Mouse (Mus musculus) A20 (cell line): Measurements from ENCODE around the gene Slc5a10.
A peak's percentile ranks its signal among the peaks of the same experiment; 100 is the strongest.

Source experiments
- DNase-seq: peaks from one replicate; pipeline ENCODE4 v3.0.0-alpha.2; 2011; ENCODE audit warnings: low read depth, low spot score

Slc5a10 gene

DNA sequence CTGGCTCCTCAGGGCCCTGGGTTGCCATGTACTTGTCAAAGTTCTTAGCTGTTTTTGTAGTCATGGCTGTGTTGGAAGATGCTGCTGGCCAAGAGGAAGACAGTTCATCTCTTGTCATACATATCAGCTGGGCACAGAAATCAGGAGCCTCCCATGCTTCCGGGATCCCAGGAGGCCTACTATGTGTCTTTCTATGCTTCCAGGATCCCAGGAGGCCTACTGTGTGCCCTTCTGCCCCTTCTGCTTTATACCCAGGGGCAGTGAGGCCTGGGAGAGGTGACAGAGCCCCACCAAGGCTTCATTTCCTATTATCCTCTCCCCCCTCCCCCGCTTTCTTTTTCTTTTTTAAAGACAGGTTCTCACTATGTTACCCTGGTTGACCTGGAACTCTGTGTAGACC is 15.0 kb downstream of the Slc5a10 start:
- DNase-seq = no peak

DNA sequence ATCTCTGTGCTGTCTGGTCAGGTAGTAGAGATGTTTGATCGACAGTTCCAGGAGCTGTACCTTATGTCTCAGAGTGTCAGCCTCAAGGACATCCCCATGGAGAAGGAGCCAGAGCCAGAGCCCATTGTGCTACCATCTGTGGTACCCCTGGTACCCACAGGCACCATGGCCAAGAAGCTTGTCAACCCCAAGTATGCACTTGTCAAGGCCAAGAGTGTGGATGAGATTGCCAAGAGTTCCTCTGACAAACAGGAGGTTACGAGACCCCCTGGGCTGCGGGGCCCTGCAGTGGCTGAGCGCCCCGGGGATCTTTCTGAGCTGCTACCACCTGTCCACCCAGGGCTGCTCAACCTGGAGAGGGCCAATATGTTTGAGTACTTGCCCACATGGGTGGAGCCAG is 18.1 kb downstream of the Slc5a10 start:
- no peak for DNase-seq

DNA sequence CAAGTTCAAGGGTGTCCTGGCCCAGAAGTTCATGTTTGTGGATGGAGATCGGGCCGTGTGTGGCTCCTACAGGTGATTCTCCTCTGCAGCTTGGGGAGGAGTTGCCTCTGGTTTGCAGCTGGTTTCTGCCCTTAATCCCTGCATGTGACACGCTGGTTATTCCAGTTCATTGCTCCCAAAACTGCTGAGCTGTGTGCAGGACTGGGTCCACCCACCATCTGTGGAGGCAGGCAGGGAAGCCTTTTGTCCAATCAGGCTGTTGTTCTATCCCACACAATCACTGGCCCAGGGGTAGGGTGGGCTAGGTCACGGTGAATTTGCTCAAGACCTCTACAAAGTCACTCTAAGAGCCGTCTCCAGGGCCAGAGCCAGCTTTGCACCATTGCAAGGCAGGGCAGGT is 18.9 kb downstream of the Slc5a10 start:
- no peak for DNase-seq

DNA sequence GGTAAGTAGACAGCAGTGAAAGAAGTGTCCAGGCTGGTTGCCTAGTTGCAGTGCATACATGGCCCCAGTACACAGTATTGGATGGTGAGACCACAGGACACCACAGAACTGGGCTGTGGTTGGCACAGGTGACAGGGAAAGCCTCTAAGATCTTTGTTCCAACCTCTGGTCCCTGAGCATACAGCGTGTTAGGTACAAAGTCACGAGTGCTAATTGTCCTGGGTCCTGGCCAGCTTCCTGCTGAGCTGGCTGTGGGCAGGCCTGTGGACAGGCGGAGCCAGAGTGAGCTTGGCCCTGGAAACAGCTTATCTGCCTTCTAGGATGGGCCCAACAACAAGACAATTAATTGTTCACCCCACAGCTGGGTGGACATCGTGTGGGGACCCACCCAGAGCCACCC is 20.7 kb downstream of the Slc5a10 start:
- DNase-seq = no peak

DNA sequence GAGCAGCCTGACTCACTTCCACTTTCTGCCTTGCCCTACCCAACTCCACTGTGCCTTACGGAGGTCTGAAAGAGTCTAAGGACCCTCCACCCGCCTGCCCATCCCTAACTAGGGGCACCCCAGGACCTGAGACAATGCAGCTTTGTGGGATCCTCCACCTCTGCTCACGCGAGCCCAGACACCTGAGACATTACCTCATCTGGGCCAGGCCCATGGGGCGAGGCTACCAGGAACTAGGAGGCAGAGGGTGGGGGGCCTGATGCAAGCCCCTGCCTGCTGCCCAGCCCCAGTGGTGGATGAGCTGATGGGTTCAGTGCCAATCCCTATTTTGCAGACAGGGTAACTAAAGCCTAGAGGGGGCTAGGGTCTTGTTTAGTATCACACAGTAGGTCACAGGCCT is 21.2 kb downstream of the Slc5a10 start:
- no peak for DNase-seq

DNA sequence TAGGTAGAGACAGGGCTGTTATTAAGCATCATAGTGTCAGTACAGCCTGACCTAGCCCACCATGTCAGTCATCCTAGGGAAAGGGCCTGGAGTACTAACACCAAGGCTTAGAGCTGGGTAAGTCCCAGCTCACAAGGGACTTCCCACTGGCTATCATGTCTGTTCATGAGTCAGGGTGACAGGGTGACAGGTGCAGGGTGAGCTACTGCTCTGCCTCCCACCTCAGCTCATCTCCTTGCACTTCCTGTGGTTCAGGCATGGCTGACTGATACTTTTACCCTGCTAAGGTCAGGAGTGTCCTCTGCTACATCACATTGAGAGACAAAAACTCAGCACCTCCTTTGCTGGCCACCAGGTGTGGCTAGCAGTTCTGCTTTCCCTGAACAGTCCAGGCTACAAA is 21.8 kb downstream of the Slc5a10 start:
- DNase-seq = peak; percentile 79

DNA sequence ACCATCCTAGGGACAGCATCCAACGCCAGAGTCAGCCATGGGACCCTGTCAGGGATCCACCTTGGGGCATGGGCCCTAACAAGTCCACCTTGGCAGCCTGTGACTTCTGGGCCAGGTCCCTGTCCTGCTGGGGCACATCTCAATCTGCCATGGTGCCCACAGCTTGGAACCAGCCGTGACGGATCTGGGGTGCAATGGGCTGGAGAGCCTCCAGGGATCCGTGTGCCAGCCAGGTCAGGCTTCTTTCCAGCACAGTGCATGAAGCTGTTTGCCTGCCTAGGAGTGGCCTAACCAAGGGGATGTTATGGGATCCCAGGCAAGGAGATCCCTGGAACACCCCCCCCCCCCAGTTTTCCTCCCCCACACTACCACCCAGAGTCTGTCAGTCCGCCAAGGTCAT is 27.6 kb downstream of the Slc5a10 start:
- DNase-seq = no peak

DNA sequence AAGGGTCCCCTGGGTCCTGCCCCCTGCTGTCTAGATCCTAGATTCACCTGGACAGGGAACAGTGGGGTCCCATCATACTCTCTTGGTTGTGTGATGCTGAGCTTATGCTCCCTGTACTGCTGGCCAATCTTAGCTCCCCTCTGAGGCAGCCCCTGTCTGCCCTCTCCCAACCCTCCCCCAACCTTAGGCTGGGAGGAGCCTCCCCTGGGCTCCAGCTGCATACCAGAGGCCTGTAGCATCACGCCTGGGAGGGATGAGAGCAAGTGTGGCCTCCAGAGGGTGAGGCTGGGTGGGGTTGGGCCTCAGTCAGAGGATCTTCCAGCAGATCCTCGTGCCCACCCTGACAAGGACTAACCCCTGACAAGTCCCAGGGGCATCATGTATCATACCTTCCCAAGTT is 33.0 kb downstream of the Slc5a10 start:
- no peak for DNase-seq

DNA sequence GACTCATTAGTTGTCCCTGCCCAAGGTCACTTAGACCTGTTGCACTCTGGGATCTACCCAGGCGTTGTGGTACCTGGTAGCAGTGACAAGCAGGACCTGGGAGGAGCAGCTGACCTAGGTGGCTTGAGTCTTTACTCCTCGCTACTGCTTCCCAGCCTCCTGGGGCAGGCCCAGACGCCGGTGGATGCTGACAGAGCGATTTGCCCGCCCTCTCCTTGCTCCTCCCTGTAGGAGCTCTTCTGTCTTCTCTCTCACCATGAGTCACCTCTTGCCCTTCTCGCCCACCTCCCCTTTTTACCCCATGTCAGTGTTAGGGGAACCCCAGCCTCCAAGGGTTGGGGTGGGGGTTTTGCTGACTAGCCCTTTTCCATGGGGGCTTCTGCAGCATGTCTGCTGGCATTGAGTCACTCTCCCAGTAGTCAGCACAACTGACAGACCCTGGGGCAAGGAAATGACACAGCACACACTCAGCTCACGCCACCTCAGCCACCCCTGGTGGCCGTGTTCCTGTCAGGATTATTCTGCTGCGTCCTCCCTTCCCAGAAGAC is 33.6 kb downstream of the Slc5a10 start:
- no peak for DNase-seq

DNA sequence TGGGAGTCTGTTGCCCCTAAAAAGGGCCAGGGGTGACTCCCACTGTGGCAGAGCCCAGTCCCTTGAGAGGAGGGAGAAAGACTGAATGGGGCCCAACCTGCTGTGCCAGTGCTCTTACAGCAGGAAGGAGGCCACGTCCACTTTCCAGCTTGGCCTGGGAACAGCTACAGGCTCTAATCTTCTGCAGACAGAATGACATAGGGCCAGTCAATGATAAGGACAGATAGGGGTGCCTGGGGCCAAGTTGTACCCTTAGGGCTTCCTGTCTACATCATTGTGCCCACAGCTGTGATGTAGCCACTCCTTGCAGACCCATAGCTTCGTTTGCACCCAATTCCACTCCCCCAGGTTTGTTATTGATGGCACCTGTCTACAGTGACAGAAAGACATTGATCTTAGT is 34.5 kb downstream of the Slc5a10 start:
- no peak for DNase-seq

DNA sequence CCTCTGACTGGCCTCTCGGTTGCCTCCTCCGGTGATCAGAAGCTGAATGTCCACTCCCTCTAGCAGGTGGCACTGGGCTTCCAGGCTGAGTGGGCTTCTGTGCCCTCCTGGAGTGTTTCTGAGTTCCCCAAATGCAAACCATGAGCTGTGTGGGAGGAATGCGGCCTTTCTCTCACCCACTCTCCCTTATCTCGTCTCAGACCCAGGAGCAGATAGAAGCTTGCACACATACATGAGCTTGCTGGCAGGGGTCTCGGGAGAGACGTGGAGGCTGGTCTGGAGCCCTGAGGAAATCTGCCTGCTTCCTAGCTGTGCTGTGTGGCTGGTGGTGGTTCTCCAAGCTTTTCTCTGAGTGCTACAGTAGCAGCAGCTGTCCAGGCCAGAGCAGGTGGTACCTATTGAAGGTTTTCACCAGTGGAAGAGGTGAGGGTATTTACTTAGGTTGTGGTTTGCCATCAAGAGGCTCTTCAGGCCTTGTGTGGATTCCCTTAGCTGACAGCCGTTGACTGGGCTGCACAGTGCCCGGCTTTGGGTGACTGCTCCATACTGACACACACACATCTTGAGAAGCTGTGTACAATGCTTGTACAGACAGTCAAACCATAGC is 35.4 kb downstream of the Slc5a10 start:
- DNase-seq = no peak

DNA sequence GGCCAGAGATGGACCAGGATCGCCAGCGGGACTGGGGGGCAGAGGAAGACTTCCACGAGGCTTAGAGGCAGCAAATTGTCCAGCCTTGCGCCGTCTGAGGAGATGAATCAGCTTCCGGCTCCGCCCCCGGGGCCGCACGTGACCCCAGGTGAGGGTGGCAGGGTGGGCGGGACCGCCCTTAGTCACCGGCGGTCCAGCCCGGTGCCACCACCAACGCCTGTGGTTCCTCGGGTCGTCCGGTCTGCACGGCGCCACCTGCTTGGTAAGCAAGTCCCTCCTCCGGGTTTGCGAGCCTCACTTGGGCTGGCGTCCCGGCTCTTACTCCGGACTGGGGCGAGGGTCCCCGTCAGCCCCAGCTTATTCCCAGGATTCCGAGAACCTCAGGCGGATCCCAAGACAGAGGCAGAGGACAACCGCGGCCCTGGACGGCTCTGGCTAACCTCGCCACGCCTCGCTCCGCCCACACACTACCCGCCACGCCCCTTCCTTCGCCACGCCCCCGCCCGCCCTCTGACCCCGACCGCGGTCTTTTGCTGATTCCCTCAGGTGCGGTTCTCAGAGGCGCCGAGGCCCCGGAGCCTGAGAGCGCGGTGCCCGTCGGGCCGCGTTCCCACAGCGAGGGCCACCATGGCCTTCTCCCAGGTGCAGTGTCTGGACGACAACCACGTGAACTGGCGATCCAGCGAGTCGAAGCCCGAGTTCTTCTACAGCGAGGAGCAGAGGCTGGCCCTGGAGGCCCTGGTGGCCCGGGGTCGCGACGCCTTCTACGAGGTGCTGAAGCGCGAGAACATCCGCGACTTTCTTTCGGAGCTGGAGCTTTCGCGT is 36.5 kb downstream of the Slc5a10 start, which contains the start of gene Fam83g:
TSS of gene Fam83g (plus strand) at position 185 of the 825 bp plus-strand sequence.
- DNase-seq = peak; percentile 89

DNA sequence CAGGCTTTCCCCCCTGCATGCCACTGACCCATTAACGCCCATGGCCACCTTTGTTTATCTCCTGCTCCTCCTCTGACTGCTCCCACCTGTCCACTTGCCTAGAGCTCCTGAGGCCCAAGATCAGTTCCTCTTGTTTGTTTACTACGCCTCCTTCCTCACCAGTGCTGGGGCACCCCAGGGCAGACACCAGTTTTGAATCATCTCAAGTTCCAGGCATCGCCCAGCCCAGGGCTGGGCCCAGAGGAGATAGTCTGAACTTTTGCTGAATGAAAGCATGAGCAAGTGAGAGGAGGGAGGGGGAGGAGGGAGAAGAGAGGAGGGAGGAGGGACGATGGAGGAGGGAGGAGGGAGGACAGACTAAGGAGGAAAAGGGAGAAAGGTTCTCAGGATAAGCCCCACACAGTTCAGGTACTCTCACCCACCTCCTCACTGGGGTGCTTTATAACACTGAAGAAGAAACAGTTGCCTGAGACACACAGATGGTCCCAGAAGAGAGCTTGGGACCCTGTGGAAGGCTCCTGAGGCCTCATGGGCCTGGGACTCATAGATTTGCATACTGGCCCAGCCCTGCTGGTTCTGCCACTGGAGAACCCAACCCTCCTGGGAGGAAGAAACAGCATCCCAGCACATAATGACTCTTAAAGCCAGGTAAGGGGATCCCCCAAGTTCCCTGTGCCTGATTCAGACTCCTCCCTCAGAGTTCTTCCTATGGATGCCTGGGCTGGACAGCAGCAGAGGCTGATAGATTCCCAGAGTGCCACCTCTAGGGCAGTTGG is 41.3 kb downstream of the Slc5a10 start:
- peak; percentile 41 for DNase-seq

DNA sequence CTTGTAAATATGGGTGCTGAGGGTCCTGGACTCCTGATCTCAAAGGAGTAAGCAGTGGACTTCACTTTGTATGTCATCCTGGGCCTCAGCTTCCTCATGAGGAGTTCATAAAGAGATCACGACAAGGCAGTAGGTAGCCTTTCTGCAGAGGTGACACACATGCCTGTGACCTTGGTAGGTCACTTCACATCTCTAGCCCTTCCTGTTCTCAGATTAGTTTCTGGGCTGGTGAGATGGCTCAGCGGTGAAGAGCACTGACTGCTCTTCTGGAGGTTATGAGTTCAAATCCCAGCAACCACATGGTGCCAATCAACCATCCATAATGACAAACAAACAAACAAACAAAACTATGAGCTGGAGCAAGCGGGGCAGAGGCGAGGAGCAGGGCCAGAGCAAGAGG is 42.9 kb downstream of the Slc5a10 start:
- no peak for DNase-seq

DNA sequence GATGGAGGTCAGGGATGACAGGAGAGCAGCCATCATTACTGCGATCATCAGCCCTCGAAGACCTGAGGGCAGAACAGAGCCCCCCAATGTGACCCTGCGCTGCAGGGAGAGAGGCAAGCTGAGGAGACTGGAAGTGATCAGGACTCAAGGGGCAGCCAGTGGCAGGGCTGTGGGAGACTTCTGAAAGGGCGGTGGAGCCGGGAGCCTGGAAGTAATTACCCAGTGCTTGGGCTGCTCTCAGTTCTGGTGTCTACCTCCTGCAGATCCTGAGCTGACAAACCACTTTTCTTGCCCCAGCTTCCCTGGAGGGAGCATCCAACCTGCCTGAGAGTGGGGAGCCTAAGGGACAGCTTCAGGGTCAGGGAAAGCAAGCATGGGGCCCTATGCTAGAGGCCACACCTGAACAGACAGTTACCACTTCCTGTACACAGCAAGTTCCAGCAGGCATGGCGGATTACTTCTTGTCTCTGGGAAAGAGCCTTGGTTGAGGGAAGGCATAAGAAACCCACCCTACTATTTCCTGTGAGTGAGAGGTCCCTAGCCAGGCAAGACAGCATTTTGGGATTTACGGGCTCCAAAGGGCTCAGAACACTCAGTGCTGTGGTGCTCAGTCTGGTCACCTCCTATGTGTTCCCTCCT is 44.3 kb downstream of the Slc5a10 start:
- DNase-seq = no peak

DNA sequence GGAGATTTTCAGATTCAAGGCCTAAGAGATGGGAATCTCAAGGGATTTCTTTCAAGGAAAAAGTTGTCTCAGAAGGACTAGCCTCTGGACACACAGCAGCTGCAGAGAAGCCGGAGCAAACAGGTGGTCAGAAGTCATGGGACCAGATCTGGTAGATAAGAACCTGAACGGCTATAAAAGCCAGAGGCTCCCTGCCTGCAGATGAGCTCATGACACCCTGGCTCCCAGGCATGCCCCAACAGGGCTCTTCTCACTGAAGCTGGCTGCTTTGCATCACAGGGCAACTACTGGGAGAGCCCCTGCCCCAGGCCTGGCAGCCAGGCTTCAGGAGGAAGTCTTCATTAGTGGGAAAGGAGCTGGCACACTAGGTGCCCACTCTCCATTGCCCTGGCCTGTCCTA is 45.3 kb downstream of the Slc5a10 start:
- peak; percentile 38 for DNase-seq

DNA sequence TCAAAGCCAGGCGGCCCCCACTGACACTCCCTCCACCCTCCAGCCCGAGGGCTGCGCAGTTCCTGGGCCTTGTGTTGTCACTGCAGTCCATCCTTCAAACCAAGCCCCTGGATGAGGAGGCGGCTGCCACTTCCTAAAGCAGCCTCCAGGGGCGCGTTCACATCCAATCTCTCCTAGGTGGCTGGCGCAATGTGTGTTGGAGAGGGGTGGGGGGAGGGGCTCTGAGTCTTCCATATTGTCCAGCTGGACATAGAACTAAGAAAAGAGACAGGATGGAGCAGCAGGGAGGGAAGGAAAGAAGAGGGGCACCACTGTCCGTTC is 45.8 kb downstream of the Slc5a10 start:
- DNase-seq = no peak

DNA sequence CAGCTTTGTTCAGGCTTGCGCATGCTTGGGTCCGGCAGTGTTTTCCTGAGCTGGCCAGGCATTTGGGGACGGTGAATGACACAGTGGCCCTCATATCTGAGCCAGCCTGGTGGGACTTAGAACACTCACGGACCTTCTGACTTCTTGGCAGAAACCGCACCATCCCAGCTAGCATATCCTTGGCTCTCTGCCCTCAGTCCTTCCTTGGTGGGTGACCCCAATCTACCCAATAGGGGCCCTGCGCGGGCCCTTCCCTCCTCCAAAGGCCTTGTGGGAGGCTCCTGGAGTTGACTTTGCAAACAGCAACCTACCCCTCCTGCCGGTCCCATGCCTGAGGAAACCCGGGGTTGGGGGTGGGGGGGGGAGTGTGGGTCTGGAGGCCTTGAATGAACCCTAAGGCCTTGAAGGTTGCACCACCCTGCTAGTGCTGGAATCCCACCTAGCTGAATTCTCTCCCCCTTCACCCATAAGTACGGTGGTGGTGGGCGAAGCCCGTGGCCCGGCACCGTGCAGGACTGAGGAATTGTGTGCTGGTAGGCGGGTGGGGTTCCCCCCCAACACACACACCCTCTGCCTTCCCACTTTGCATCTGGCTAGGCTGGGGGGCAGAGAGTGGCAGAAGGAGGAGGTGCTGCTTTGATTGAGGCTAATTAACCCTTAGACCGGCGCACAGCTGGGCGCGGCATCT is 46.3 kb downstream of the Slc5a10 start:
- no peak for DNase-seq

DNA sequence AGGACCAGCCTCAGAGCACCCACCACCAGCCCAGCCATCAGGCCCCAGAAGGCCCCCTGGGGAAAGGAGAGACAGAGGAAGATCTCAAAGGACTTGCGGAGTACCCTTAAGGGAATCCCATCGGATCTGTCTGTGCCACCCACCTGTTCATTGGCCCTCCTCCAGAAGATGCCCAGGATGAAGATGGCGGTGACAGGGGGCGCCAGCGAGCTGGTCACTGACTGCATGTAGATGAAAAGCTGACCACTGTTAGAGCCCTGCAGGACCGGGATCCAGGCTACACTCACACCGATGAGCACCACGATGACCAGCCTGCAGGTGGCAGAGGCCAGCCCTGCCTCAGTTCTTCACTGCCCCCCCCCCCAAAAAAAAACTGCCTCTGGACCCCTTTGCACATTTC is 46.9 kb downstream of the Slc5a10 start:
- DNase-seq = peak; percentile 45

DNA sequence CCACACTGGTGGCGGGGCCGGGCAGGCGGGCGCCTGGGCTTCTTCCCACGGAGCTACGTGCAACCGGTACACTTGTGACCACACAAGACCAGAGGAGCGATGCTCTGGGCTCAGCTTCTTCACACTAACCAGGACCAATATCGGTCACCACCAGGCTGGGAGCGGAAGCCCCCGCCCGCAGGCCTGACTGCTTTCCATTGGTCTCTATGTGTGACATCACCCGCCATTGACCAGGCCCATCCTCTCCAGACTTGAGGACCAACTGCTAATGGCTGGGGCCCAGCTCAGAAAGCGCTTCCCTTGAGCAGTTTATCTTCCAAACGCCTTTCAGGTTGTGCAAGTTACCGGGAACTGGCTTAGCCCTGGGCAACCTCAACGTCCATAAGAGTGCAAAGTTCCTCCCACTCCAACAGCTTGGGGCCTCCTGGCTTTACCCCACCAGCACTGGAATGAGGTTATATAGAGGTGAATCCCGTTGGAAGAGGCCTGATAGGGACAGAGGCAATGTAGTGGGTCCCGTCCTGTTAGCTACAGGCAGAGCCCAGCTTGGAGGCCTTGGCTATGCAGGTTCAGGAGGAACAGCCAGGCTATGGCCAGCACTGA is 48.7 kb downstream of the Slc5a10 start:
- no peak for DNase-seq
